Mouse (Mus musculus) kidney, postnatal 25 days (tissue): ENCODE data around the gene 1700003H04Rik.

ENCODE experiments used
- DNase-seq, 2 experiments: peaks; one replicate each; pipeline ENCODE4 v3.0.0; 2021; ENCODE audit warnings: mixed read lengths in 2 of 2

1700003H04Rik gene

DNA sequence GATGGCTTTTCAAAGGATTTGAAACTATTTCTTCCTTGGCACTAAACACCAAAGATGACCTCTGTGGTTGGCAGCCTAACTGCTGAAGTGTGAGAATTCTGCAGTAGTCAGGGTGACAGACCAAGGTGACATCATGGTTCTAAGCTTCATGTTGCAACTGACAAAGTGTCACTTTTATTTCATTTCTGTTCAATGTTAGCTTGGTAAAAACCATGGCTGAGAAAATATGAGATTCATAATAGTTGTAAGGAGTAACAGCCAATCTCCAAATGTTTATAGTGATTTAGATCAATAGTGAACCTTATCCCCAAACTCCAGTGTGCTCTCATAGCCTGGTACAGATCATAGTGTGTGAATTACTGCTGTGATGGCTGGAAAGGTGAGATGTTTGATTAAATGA lies at the start of gene 1700003H04Rik:
Gene 1700003H04Rik, minus strand, starts transcription at position 101 of the 400 bp plus-strand sequence.
- no peak for DNase-seq

DNA sequence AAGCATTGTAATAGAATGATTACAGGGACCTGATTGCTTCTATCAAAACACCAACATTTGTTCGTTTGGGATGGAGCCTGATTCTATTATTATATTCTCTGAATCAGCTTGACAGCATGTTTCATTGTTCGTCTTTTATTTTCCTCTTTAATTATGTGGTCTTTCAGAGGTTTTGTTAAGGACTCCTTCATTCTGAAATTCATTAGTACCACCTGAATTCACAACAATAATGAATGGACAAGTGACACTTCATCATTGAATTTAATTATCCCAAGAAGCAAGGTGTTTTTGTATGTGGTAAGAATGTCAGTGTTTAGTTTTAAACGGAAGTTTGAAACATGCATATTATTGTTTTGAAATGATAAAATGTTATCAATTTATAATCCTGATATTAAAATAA lies 42.1 kb upstream of the 1700003H04Rik start:
- DNase-seq: no peak

DNA sequence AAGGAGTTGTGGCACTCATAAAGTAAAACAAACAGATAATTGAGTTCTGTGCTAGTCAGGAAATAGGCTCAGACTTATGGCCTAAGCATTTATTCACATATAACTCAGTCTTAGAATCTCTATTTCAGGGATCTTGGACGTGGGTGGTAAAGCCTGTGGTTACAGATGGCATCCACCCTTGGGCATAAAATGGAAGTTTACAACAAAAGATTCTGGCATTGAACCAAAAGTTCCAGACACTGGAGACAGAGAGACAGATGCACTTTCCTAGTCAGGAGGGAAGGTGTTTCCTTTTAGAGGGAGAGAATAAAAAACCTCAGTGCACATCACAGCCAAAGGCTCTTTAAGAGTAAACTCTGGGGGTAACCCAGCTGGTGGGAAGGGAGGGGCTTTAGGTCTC lies 32.4 kb upstream of the 1700003H04Rik start:
- no peak for DNase-seq

DNA sequence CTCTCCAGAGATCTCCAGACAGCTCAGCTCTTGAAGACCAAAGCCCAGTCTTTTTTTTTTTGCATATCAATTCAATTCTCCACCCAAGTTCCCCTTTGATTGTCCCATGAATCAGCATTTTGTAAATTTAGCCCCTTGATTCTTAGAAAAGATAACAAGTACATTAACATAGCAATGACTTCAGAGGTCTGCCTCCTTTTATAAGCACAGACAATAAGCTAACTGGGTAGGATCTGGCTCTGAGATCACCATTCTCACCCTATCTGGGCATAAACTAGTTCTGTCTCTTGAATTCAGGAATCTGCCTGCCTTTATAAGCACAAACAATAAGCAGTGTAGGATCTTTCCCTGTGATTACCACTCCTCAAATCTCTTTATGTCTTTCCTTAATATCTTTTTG lies 29.1 kb upstream of the 1700003H04Rik start:
- no peak for DNase-seq

DNA sequence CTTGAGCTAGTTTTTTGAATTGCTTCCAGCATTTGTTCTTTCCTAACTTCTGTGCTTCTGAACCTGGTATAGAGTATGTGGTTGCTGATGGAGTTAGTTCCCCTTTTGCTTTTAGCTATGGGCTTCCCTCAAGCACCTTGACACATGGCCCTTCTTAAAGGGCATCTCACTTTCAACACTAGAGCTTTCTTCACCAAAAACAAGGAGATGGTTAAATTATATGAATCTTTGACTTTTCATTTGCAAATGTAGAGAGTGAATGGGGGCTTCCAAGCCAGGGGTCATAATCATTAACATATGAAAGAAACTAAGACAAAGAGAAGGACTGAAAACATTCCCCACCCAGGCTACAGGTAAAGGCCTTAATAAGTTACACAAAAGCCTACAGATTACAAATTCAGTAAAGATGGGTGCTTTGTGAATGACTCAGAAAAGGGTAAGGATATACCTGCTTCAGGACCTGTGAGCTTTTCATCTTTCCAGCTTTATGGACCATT lies 25.2 kb upstream of the 1700003H04Rik start:
- no peak for DNase-seq

DNA sequence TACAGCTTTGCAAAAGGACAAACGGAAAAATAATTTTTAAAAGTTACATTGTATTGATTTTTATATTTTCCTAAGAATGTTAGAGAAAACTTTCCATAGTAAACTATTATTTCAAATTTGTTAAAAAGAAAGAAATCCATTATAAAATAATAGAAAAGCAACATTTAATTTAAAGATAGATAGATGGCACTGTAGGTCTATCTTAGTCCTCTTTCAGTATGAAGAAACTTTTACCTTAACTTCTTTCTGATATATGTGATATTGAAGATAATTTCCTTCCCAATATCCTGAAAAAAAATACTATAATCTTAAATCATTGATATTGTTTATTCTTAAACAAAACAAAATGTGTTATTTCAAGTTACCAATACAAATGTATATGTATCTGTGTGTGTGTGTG lies 24.6 kb upstream of the 1700003H04Rik start:
- no peak for DNase-seq

DNA sequence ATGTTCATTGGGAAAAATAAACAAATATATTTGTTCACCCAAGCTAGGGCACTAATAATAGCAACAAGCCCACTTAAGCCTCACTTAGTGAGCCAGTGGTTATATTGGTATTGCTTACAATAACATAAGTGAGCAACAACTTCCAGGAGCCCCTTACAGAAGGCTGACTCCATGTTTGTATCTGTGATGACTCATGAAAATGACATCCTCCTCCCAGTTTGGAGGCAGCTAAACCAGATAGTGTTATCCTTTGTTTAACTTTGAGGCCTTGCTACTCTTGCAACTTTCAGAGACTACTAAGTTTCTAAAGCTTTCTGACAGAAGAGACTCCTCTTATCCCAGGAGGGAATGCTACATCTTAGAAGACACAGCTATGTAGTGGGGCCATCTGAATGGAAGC lies 16.9 kb upstream of the 1700003H04Rik start:
- DNase-seq: no peak

DNA sequence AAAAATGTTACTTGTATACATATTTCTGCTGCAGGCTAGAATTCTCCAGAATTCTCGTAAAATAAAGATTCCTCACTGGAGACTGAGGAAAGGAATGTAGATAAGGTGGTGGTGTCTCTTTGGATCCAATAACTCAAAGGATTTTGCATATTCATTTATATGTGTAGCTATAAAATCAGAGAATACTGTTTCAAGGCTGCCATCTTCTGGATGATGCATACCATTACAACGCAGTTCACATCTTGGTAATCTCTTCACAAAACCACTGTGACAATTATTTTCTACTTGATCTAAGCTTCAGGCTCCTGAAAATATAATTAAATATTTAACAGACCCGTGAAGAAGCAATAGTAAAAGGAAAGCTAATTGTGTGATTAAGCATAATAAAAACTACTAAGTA lies 6.6 kb upstream of the 1700003H04Rik start:
- no peak for DNase-seq

DNA sequence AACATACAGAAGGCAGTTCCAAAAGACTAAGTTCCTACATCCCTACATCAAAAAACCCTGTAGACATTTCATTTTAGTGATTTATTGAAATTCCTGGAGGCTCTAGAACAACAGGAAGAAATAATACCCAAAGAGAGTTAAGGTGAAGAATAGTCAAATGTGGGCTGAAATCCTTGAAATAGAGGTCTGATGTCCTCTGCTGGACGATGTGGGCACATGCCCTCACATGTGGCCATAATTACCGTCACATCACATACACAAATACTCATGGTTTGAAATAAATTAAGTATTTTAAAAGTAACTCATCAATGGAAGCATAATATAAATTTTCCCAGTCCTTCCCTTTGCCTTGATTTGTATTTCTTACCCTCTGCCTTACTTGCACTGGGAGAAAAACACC lies 4.9 kb upstream of the 1700003H04Rik start:
- no peak for DNase-seq

DNA sequence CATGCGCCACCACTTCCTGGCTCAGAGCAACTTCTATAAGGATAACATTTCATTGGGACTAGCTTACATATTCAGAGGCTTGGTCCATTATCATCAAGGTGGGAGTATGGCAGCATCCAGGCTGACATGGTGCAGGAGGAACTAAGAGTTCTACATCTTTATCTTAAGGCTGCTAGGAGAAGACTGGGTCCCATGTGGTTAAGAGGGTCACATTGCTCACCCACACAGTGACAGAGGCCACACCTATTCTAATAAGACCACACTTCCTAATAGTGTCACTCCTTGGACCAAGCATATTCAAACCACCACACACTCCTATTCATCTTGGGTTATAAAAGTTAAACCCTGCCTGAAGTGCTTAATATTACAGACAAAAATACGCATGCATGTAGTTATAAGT lies 23.6 kb downstream of the 1700003H04Rik start:
- no peak for DNase-seq

DNA sequence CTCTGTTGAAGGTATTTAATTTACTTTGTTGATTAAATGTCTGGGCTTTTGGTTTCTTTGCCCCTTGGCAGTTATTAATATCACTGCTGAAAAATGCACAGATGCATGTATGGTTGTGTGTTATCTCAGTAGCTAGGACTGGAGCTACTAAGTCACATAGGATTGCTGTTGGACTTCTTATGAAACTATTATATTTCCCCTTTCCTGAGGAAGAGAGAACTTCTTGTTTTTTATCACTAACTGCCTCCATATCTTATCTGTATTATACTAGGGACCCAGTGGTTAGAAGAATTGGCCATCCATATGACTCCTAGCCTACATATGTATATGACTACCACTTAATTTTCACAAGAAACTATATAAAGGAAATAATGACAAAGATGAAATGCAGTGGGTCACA lies 24.9 kb downstream of the 1700003H04Rik start:
- DNase-seq: no peak

DNA sequence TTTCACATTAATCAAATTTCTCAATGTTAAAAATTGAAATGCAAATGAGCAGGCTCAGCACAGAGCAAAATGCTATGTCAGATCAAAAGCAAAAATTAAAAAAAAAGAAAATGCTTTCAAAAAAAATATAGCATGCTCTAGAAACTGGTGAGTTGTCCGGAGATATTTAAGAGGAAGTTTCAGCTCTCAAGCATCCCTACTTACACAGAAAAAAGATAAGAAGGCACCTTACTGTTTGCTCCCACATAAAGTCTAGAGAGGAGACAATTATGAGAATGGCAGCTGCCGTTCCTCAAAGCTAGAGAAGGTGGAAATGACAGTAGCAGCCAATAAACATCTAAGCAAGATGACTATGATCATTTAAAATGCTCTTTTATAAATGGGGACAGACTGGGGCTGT lies 25.8 kb downstream of the 1700003H04Rik start:
- DNase-seq: no peak

DNA sequence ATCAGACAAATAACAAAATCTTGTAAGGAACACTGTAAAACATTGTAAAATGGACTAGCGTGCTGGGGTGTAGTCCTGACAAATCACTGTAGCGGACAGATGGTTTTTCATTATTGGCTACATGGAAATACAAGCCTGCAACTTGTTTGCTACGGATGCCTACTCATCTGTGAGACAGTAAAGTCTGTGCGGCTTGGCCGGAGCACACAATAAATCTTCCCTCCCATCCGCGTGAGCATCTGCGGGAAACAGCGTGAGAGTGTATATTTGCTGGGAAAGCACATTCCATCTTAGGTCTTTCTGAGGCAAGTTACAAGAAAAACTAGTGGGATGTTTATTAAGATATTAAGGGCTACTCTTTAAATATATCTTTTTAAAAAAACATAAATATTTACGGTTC lies 32.0 kb downstream of the 1700003H04Rik start:
- DNase-seq: no peak

DNA sequence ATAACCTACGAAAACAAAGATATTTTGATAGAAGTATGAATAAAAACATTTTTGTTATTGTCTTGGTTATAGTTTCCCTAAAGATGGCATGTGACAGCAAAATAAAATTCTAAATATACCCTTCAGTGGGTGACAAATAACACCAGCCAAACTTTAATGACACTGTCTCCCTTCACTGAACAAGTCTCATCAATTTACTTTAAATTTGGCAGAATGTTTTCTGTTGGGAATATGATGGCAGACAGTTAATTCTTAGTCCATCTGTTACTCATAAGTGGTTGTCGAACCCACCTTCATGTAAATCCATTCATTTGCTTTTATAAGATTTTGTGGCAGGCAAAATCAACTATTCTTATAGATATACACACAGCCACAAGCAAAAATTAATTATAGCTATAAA lies 42.6 kb downstream of the 1700003H04Rik start:
- DNase-seq: no peak

DNA sequence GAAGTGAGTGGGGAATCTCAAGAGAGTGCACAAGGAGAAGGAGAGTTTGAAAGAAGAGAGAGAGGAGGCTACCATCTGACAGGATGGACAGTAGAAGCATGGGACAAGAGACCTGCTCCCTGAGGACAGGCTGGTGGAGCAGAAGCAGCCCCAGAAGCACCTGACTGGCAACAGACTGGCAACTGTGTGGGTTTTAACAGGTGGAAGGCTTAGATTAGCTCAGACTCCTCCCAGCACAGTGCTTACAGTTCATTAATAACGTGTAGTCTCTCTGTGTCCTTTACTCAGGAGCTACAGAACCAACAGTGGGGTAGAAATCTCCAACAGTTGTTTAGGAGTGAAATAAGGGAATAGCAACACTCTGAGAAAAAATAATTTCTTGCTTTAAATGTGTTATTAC lies 44.3 kb downstream of the 1700003H04Rik start:
- no peak for DNase-seq

DNA sequence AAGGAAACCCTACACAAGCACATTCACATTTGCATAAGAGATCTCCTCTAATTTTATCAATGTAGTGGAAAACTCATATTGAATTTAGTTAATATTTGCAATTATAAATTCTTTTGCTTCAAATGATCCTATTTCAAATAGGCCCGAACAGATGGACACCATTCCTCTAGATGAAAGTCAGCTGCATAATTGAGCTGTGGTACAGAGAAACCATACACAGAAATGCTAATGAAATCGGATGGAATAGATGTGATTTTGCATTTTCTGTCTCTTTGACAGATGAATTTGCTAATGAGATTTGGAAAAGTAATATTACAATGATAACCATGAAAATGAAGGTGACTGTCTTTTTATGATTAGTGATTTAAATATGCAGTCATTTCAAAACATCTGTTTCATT lies 62.1 kb downstream of the 1700003H04Rik start:
- no peak for DNase-seq
